Mouse (Mus musculus) kidney, postnatal 10 days (tissue): Measurements from ENCODE around the gene Mfng.

Experiments used
- DNase-seq: peaks from one replicate; pipeline ENCODE4 v3.0.0; 2021; ENCODE audit warnings: mixed read lengths

The Mfng gene

DNA sequence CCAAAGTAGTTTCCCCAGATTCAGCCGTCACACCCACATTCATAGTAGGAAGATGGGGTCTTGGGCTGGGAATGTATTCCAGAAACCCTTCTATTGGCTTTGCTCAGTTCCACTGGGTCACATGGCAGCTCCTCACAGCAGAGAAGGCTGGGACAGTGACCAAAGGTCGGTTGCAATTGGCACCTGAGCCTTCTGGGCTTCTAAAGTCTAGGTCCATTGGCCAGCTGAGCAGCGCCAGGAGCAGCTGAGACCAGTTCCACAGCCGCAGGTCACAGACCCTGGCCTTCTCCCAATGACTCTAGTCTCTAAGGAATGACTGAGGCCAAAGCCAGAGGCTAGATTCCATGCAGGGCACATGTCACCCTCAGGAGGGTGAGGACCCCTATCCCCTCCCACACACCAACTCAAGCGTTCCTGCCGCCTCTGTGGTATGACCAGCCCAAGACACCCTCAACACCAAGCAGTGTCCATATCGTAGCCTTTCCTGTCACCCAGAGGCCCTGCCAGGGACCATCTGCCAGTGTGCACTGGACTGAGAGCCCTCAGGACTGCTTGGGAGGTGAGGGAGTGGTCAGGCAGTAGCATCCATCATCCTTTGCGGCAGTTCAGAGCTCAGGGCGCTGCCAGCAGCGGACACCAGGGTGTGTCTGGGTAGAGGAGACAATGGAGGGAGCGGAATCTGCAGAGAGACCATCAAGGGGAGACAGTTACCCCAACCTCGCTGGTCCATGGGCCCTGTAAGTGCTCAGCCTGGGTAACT lies 17.1 kb downstream of the Mfng start:
- peak; percentile 44 for DNase-seq

DNA sequence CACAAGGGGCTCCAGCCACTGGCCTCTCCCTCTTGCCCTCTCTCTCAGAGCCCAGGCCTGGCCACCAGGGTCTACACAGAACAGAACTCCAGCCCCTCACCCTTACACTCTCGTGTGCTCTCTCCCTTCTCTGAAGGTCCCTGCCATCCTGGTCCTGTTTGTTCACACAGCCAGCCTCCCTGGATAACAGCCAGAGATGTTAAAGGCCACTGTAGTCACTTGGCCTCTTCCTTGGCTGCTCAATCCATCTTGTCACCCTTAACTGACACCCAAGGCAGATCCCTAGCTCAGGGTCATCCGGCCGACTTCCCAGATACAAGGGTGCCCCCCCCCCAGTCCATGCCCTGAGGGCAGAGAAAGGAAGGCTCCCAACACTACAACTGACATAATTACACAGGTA lies 18.0 kb downstream of the Mfng start:
- no peak for DNase-seq

DNA sequence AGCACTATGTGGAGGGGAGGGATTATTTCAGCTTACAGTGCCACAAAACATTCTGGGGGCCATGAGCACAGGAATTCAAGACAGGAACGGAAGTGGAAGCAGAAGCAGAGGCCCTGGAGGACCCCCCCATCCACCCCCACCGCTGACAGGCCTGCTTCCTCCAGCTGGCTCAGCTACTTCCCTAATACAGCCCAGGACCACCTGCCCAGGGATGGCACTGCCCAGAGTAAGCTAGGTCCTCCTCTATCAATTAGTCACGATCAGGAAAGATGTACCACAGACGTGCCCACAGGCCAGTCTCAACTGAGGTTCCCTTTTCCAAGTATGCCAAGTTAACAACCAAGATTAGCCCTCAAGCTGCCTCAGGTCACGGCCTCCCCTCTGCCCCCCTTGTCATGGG lies 19.1 kb downstream of the Mfng start:
- DNase-seq, result no peak

DNA sequence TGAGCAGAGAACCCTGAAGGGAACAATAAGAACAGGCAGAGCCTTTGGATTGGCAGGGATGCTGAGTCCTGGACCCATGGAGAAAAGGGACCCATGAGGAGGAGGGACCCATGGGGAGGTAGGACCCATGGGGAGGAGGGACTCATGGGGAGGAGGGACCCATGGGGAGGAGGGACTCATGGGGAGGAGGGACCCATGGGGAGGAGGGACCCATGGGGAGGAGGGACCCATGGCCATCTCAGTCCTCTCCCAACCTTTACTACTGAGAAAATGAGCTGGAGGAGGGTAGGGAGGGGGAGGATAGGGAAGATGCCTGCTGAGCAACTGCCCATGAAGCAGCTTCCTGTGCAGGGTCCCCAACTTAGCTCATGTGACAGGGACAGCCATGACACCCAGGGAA lies 20.3 kb downstream of the Mfng start:
- DNase-seq, result no peak

DNA sequence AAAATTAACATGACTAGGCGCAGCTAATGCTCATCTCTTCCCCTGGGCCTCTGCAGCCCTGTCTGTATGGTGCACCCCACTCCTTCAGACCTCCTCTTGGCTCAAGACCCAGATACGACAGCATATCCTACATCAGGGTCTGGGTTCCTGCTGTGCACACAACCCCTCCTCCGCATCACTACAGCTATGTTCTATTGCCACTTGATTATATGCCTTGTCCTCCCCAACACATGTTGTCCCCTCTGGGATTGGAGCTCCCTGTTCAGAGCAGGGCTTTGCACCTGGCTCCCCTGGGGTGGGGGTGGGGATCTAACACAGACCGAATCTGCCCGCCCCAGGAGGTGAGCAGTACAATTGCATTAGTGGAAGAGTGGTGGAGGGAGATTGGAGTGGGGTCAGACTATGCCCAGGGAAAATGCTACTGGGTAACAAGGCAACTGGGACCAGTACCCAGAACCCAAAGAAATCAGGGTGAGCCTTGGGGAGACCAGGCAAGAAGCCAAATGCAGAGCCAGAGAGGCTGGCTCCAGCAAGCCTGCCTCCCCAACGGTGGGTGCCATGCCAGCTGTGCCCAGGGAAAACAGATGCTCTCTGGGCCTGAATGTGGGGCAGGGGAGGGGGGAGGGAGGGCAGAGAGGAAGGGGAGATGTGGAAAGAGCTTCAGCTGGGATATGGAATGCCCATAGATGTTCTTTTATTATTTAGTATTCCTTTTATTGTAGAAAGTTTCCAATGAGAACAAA lies 22.5 kb downstream of the Mfng start:
- DNase-seq, result no peak

DNA sequence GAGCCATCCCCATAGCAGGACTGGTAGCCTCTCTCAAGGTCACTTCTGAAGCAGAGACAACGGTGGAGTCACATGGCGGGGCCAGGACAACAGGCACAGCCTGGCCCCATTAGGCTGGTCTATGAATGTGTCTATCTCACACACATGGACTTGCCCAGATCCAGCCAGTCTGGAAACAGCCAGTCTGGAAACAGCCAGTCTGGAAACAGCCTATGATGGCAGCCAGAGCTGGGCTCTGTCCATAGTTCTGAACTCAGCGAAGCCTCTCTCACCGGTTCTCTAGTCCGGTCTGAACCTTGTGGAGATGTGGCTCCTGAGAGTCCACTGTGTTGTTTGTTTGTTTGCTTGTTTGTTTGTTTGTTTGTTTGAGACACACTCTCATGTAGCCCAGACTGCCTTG lies 23.4 kb downstream of the Mfng start:
- peak; percentile 74 for DNase-seq

DNA sequence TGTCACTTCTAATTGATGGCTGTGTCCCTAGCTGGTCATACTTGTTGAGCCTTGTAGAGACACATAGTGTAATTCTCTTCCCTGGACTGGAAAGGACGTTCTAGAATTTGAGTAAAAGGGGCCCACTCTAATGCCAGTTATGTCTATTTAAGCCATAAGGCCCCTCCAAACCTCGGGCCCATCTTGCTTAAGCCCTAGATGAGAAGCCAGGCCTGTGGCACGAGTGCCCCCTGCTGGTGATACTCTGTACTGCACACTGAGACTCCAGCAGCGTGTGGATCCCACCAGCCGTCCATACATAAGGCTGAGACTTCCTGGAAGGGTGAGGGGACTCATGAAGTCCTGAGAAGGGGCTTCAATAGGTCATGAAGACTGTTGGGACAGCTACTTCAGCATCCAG lies 29.1 kb downstream of the Mfng start:
- peak; percentile 84 for DNase-seq

DNA sequence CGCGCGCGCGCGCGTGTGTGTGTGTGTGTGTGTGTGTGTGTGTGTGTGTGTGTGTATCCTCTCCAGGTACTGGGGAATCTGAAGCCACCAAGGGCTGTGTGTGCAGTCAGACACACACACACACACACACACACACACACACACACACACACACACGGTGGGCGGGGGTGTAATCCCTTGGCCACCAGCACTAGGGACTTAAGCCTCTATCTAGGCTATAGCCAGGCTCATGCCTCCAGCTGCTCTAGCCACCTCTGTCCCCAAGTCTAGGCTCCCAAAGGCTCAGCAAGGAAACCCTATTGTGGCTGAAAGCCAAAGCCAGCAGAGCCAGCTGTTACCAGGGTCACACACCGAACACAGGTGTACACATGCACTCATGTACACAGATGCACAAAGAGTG lies 30.4 kb downstream of the Mfng start:
- no peak for DNase-seq

DNA sequence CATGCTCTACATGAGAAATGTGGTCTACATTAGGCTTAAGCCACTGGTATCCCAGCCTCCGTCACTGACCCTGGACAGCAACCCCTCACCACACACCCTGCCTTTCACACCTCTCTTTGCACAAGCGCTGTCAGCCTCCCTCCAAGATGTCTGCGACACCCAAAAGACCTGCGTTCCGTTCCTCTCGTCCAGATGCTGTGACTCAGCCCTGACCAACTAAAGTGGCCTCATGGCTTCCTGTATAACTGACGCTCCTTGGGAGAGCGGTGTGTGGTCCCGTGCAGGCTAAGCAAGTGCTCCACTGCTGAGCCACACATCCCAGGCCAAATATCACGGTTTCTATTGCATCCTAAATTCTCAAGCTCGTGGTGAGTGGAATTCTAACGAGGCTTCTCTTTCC lies 32.6 kb downstream of the Mfng start:
- DNase-seq, result no peak

DNA sequence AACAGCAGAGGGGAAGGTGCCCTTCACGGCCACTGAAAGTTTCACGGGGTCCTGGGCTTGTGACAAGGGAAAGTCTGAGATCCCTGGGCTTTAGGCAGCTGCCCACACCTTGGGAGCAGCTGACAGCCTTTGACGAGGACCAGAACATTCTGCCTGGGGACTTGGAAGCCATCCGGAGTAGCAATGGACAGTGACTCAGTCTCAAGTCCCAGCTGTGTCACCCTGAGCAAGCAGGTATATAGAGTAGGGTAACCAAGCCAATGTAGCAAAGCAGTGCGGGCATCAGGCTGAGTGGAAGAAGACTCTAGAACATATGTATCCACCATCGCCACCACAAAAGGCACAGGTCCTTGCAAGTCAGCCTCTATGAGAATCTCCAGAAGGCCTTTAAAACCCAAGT lies 36.1 kb downstream of the Mfng start:
- DNase-seq, result no peak

DNA sequence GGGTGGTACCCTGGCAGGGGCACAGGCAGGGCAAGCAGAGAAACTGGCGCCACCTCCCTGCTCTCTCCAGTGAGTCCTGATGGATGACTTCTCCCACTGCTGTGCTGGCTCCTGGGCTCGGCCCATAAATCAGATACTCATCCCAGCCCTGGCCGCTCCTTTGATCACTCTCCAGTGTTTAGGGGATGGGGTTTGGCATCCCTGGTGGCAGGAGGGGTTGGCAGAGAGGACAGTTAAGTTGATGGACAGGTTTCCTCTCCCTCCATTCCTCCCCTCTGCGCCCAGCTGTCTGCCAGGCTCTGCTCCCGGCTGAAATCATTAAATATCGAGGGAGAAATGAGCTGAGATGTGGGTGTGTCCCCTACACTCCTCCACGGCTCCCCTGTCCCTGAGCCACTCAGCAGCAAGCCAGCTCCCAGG lies 36.6 kb downstream of the Mfng start:
- DNase-seq, result no peak

DNA sequence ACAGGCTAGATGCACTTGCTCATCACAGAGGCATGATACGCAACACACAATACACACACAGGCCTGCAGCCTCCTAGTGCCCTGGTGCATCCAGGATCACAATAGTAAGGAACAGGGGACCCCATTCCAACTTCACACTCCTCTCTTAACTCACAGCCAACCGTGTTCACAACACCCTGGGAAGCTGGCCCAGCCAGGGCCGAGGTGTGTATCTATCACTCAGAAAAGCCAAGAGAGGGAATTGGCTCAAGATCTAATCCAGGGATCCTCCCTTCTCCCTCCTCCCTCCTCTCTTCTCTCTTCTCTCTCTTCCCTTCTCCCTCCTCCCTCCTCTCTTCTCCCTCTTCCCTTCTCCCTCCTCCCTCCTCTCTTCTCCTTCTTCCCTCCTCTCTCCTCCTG lies 37.1 kb downstream of the Mfng start:
- DNase-seq, result no peak

DNA sequence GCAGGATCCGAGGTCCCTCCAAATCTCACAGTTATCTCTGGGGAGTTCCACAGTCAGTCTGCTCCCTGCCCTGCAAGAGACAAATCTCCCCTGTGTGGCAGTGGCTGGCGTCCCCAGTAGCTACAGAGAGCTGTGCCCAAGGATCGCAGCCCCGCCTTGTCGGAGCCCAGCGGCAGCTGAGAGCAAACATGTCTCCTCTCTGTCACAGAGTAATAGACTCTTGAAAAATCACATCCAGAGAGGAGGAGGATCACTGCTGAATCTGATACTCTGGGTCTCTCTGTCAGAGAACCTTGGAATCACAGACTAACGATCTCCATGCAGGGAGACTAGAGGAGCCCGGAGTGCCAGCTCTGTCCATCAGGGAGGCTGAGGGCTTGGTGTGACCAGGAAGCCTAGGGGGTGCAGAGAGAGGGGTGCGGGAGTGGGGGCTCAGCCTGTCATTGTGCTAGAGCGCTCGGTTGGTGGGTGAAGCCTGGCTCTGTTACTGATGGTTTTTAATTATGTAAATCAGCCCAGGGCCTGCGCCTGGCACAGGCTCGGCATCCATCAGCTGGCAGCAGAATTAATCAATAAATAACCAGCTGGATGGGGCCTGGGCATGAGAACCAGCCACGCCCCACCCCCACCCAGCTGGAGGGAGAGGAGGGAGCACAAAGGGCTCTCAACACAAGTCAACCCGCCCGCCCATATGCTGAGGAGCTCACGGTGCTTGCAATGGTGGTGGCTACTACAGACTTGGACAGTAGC lies 37.7 kb downstream of the Mfng start:
- DNase-seq, result peak; percentile 57

DNA sequence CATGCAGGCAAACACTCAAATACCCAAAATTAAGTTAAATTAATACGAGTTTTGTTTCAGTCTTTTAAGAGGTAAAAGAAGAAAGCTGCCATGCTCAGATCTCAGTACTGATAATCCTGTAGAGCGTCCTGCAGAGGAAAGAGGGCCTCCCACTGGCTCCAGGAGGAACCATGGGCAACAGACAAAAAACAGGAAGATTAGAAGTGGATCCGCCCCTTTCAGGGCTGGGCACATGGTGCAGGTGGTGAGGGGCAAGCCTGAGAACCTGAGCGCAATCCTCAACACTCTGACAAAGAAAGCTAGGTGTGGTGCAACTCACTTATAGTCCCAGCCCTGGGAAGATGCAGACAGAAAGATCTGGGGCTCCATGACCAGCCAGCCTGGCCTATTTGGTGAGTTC lies 41.4 kb downstream of the Mfng start:
- DNase-seq, result no peak

DNA sequence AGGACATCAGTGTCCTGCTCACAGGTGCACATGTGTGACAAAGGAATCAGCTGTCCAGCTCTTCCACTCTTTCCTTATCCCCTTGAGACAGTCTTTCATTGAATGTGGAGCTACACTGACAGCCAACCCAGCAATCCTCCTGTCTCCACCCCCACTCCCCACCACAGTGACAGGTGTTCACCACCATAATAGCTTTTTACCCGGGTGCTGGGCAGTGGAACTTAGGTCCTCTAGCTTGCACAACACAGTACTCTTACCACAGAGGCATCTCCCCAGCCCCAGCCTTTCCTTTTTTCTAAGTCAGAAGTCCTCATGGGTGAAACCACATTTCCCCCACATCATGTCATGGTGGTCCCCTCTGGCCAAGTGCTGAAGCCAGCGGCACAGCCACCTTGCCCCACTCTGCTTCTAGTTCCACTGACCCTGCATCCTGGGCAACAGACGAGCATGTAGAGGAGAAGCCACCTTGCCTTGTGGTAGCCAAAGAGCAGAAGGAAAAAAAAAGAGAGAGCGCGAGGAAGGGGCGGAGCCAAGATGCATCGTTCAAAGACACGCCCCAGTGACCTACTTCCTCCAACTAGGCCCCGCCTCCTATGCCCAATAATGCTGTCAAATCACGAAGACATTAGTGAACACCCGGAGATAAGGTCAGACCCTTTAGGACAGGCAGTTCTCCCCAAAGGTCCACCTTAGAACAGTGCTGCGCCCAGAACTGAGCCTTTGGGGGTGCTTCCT lies 42.8 kb downstream of the Mfng start:
- DNase-seq, result no peak

DNA sequence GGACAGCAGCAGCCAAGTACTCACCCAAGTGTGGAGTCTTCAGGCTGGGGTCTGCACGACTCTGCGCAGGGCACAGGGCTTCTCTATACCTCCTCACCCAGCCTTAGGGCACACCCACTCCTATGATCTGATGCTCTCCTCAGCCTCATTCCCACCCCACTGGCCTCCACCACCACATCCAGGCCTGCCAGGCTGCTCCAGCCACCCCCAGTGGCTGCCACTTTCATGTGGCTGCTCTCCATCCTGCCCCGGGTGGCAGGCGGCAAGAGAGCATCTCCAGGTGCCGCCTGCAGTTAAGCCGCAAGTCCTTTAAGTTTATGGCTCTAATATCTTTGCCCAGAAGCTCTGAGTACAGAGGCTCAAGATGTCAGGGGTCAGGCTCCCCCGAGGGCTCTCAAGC lies 46.6 kb downstream of the Mfng start:
- DNase-seq, result no peak

DNA sequence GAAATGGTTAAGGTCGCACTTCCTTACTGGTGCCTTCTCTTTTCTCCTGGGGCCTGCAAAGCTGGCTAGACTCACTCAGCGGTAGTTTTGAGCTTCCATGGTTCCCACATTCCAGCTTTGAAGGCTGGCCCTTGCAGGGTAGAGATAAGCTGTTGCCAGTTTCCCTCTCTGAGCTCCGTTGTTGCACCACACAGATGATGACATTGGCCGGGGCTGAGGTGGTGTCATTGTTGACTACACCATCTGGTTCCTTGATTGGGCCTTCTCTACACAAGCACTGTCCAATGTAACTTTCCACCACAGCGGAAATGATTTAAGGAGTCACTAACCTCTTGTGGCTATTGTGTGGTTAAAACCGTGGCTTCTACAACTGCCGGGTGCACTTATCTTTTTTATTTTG lies 52.7 kb downstream of the Mfng start:
- no peak for DNase-seq

DNA sequence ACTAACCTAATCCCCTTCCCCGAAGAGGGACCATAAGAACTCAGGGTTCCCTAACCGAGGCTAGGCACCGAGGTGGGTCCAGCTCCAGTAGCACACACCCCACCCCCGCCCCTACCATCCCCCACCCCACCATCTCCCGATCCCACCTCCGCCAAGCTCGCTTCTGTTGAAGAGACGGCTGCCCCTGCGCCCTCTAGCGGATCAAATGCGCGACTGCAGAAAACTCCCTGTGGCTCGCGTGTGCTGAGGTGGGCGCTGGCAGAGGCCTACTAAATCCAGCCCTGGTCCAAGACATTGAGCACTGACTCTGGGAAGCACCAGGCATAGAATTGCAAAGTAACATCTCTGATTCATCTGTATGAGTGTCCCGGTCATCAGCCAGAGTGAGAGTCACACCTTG lies 53.2 kb downstream of the Mfng start:
- peak; percentile 83 for DNase-seq

DNA sequence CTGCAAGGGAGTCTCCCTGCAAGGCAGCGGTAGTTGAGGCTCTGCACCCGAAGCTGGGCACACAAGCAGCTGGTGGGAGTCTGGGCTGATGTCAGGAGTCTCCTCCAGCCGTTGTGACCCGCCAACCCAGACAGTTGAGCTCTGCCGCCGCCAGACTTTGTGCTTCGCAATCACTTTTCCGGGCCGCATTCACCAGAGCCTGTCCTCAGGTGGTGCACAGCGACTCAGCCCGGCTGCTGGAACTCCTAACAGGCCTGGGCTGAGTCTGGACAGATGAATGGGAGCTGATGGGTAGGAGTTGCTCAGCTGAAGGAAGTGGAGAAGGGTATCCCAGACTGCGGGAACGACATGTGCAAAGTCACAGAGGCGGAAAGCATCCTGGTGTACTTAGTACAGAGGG lies 53.9 kb downstream of the Mfng start:
- no peak for DNase-seq

DNA sequence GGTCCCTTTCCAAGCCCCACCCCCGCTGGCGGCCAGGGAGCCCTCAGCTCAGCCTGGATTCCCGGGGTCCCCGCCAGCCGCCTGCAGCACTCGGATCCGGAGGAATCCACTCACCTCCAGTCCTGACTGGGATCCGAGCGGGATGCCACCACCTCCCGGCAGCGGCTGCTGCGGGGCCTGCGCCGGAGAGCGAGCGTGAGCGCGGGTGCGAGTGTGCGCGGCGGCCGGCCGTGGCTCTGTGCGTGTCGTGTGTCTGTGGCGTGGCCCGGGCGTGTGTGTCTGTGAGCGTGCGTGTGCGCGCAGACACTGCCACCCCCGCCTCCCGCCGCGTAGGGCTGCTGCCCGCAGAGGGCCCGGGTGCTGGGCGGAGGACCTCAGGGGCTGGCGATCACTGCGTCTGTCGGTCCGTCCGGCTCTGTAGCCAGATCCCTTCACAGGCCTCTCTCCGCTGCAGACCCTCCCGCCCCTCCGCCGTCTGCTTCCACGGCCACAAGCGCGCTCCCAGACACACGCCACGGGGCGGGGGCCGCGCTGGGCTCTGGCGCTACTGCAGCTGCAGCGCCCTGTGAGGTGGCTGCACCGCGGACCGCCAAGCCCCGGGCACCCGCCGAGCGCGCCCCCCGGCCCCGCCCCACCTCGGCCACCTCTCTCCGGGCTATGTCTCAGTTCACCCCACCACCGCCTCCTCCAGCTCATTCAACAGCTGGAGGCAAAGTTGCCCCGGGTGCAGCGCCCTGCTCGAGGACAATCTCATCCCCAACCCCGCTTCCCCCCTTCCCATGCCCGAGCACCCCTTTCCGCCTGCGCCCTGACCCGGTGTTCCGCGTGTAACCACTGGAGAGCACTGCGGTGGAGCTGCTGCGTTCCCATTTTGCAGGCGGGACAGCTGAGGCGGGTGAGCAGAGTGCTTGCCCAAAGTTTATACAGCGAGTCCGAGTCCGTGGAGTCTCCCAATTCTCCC lies 54.7 kb downstream of the Mfng start, which contains the start of gene Elfn2:
Gene Elfn2, minus strand, starts transcription at position 482 of the 961 bp plus-strand sequence.
- DNase-seq, result peak; percentile 33

DNA sequence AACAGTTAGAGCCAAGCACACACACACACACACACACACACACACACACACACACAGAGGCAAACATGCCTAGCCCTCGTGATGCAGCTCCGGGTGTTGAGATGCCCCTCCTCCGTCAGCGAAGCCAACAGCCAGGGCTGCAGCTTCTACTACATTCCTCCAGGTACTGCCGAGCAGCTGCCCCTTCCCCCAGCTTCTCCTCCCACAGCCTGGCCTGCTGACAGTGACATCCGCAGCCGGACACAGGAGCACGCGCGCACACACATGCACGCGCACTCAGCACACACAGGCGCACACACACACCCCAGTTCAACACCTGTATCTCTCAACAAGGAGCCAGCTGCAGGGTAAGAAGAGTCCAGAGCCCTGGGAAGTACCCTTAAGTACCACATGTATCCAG lies 56.3 kb downstream of the Mfng start:
- no peak for DNase-seq

DNA sequence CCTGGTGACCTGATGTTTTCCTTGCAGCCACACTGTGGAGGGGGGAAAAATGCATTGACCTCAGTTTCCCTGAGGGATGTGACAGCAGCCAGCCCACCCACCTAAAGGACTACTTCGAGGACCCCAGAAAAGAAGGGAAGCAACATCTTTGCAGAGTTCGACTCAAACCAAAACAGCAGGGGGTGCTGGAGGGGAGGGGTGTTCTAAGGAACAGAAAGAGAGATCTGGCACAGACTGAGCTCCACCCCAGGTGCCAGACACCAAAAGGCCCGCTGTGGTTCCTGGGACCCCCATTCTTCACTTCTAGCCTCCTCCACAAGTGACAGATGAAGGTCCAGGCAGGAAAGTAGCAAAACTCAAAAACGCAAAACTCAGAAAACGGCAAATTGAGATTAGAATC lies 57.4 kb downstream of the Mfng start:
- no peak for DNase-seq
